Mouse (Mus musculus) splenic B cell, adult 2 months (primary cell): ENCODE measurements at regions not wholly inside any gene's neighbourhood (a gene's known extent, or its start where the extent isn't known, plus 50 kb on each side); places are given as distances from the start of the nearest gene placed in this dataset.
"Not testable (repeated sequence)": the region's sequence is repeated elsewhere in the genome, so short reads cannot be mapped to it uniquely, and the experiment has no call there.

Experiments
- DNase-seq: peaks from one replicate; pipeline ENCODE4 v3.0.0-alpha.2; 2011; ENCODE audit warnings: low read depth, low spot score
- H3K27me3 ChIP-seq: 2 replicates; pipeline ENCODE4 v1.6.1; 2012; ENCODE audit warnings: mild to moderate bottlenecking, low read length, moderate library complexity, mixed read lengths; ENCODE audit not compliant: control insufficient read depth, poor library complexity, insufficient read depth, severe bottlenecking
- H3K36me3 ChIP-seq: 2 replicates; pipeline ENCODE4 v1.6.1; 2012; ENCODE audit warnings: mild to moderate bottlenecking, low read length, moderate library complexity, mixed read lengths; ENCODE audit not compliant: control insufficient read depth, poor library complexity, insufficient read depth, severe bottlenecking

- no peaks in the 10 kb centered on the region for H3K27me3 ChIP-seq
- H3K36me3 ChIP-seq: no peaks in the 10 kb centered on the region
- no peak for DNase-seq
These were observed 122.4 kb upstream of the Rad23b start for GRCm38 (mm10) chr4:55227394-55227793.

GRCm38 (mm10) chr4:55231522-55231921, 118.3 kb upstream of the Rad23b start:
- Histone ChIP-seq H3K27me3 (no peaks in the 10 kb centered on the region), H3K36me3 (no peaks in the 10 kb centered on the region)
- DNase-seq: peak; percentile 28

DNA sequence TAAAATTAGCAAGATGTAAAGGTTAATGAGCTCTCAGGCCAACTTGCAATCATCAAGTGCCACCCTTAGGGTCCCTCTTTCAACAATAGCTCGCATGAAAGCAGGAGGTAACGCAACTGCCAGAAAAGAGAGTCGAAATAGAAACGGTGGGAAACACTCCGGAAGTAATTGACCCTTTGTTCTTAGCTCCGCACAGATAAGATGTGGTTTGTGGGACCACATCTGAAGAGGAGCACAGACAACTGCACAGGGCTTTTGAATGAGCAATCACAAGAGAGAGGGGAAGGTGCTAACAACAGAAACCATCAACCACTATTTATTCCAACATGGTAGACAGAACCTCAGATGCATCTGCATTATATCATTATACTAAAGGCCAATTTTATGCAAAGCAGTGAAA, 112.0 kb upstream of the Rad23b start:
- no peaks in the 10 kb centered on the region for H3K36me3 ChIP-seq
- H3K27me3 ChIP-seq: no peaks in the 10 kb centered on the region
- DNase-seq: no peak

GRCm38 (mm10) chr4:55240450-55240849, 109.4 kb upstream of the Rad23b start:
- DNase-seq: peak; percentile 72
- no peaks in the 10 kb centered on the region for H3K36me3 ChIP-seq

GRCm38 (mm10) chr4:55242331-55242730, 107.5 kb upstream of the Rad23b start:
- Histone ChIP-seq H3K27me3 (no peaks in the 10 kb centered on the region), H3K36me3 (no peaks in the 10 kb centered on the region)
- no peak for DNase-seq

More at GRCm38 (mm10) chr4:55240450-55240849, 109.4 kb upstream of the Rad23b start:
- no peaks in the 10 kb centered on the region for H3K27me3 ChIP-seq

DNA sequence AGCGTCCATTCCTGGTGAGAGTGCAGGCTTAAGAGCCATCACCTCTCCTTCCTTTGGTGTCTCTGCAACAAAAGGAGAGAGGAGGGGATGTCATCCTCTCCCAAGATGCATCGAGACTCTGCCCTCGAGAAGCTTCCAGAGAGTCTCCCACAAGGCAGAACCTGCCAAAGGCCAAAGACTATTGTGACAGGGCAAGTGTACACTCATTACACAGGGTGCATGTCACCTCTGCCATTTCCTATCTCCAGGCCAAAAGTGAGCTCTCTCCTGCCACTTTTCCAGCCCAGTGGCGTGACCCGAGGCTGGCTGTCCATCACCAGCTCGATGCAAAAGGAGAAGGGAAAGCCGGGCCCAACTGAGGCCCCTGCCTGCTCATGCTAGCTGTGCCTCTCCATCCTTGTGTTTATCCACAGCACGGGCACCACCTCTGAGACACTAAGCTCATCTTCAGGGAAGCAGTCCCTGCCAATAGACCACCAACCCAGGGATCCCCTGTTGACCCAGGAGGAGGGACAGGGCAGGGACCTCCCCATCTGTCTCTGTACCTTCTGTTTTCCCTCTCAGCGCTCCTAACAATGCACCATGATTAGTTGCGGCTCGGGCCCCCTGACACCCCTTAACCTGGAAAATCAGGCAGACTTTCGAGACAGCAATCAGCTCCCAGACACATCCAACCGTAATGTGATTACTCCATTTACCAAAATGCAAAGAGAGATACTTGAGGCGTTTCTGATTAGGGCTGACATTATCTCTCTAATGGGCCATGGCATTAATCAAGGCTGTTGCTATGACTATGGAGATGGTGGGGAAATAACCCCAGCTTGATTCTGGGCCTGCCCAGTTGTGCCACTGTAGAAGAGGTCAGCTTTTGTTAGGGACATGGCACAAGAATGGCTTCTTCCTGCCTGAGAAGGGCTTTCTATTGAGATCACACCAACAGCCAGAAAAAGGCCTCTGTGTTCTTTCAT, 106.5 kb upstream of the Rad23b start:
- H3K36me3 ChIP-seq: no peaks in the 10 kb centered on the region
- DNase-seq: no peak
- no peaks in the 10 kb centered on the region for H3K27me3 ChIP-seq

GRCm38 (mm10) chr4:55245789-55246188, 104.1 kb upstream of the Rad23b start:
- H3K27me3 ChIP-seq: no peaks in the 10 kb centered on the region
- H3K36me3 ChIP-seq: no peaks in the 10 kb centered on the region
- no peak for DNase-seq

DNA sequence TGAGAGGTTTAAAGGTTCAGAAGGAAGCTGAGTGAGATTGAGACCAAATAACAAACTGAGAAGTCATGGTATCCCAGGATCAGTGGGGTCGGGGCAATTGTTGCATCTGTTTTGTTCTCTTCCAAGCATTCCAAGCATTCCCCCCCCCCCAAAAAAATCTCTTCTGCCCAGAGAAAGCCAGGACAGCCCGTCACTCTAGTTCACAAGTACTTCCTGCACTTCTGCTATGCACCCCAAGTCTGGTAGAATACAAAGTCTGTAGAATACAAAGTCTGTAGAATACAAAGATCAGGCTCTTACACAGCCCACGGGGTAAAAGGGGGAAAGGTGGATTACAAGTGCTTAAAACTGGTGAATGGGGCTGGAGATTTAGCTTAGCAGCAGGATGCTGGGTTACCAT, 99.5 kb upstream of the Rad23b start:
- Histone ChIP-seq H3K27me3 (no peaks in the 10 kb centered on the region), H3K36me3 (no peaks in the 10 kb centered on the region)
- no peak for DNase-seq

GRCm38 (mm10) chr4:55251546-55251945, 98.3 kb upstream of the Rad23b start:
- no peaks in the 10 kb centered on the region for H3K27me3 ChIP-seq
- no peak for DNase-seq
- H3K36me3 ChIP-seq: no peaks in the 10 kb centered on the region

DNA sequence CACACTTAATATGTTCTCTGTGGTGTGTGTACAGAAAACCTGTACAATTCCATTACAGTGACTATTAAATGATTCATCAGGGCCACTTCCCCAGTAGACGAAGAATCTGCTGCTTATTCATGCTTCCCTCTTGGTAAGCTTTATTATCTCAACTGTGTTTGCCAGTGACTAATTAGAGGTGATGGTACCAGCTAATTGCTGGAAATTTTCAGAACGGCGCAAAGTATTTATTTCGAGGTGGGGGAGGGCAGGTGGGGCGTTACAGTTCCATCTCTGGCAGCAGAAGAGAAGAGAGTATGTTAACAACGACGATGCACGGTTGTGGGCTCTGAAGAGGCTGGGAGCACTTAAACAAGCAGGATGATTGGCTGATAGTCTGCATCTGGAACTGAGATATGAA, 96.1 kb upstream of the Rad23b start:
- no peaks in the 10 kb centered on the region for H3K27me3 ChIP-seq
- no peaks in the 10 kb centered on the region for H3K36me3 ChIP-seq
- DNase-seq: no peak

DNA sequence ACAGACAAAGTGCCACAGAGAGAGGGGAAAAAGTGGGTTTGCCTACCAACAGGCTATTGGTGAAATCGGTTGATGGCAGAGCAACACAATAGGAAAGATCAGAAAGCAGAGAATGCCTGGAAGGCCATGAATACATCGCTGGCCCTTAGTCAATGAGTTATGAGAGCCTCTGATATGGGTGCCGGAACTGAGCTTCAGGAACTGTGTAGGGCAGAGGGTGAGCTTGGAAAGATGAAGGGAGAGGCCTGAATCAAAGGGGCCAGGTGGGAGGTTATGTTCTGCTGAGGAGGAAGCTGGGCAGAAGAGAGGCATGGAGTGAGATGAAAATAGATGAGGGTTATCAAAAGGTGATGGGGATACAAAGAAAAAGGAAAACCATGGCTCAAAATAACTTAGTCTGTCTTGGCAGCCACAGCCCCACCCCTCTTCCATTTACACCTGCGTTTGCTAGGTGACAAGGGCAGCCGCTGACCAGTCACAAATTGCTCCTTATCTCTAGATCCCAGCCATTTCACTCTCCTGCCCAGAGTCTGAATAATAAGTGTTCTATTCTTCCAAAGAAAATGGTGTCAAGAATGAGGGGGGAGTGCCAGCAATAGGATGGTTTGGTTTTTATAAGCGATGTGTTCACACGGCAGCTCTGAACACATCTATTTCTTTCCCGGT, 77.7 kb upstream of the Rad23b start:
- H3K27me3 ChIP-seq: no peaks in the 10 kb centered on the region
- no peaks in the 10 kb centered on the region for H3K36me3 ChIP-seq
- DNase-seq: no peak

GRCm38 (mm10) chr4:55276300-55276952, 73.4 kb upstream of the Rad23b start:
- DNase-seq: no peak
- H3K36me3 ChIP-seq: no peaks in the 10 kb centered on the region
- no peaks in the 10 kb centered on the region for H3K27me3 ChIP-seq

DNA sequence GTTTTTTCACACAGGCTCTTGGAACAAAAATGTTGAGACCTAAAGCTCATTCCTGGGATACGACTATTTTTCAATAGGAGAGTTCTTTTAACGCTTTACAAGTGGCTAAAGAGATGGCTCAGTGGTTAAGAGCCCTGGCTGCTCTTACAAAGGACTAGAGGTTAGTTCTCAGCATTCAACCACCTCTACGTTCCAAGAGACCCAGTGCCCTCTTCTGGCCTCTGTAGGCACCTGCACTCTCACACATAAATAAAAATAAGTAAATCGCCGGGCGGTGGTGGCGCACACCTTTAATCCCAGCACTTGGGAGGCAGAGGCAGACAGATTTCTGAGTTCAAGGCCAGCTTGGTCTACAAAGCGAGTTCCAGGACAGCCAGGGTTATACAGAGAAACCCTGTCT, 70.5 kb upstream of the Rad23b start:
- H3K36me3 ChIP-seq, H3K27me3 ChIP-seq, DNase-seq: not testable (repeated sequence)

DNA sequence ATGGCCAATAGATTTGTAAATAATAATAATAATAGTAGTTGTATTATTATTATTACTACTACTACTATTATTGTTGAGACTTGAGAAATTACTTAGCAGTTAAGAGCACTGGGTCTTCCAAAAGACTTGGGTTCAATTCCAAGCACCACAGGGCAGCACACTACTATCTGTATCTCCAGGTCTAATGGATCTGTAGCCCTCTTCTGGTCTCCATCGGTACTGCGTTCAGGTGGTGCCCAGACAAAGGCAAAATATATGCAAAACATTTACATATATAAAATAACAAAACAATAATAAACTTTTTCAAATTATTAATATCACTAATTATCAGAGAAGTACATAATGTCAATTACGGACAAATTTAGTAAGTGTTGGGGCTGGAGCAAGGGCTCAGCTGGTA, 69.1 kb upstream of the Rad23b start:
- DNase-seq: peak; percentile 51
- no peaks in the 10 kb centered on the region for H3K36me3 ChIP-seq
- H3K27me3 ChIP-seq: no peaks in the 10 kb centered on the region
